In genomic region chr1:127507042-127507650, GRCm38 (mm10) we compare ENCODE assay signal across 13 mouse cellular contexts.
DNase-seq lines count a peak whose midpoint lies in the region; ATAC-seq lines count a peak whose summit lies in the region.
"Had no signal": no experiment of that assay in that cellular context is flagged by ENCODE, and none has a peak within 500 bp of the region (broad histone marks: within the 10 kb centered on the region; RNA-seq: fewer than 3 reads in every experiment).

No protein-coding gene starts in this region.

- H3K9me3 ChIP-seq in forebrain, embryonic 12.5 days: no peaks in the 10 kb centered on the region
- no peaks in the 10 kb centered on the region for H3K9me3 ChIP-seq in forebrain, embryonic 15.5 days
- H3K9me3 ChIP-seq in midbrain, embryonic 14.5 days (ENCODE audit: control insufficient read depth, low read length): no peaks in the 10 kb centered on the region
- H3K9me3 ChIP-seq: stomach, embryonic 15.5 days had no signal

- 70% methylated on average over 10 of the region's 10 CpGs for WGBS in forebrain, embryonic 12.5 days
- WGBS in forebrain, embryonic 15.5 days: 59% methylated on average over 10 of the region's 10 CpGs
- WGBS in midbrain, embryonic 14.5 days: 52% methylated on average over 10 of the region's 10 CpGs

- H3K4me1 ChIP-seq in forebrain, embryonic 12.5 days: peaks cover 11% of the 10 kb centered on the region
- H3K4me1 ChIP-seq in forebrain, embryonic 15.5 days: peaks cover 11% of the 10 kb centered on the region; the same call in 1 of the 2 replicates
- H3K4me1 ChIP-seq in midbrain, embryonic 14.5 days (ENCODE audit: control insufficient read depth, insufficient read depth, low read length): peaks cover 22% of the 10 kb centered on the region
- H3K4me1 ChIP-seq: stomach, embryonic 15.5 days had no signal

- H3K4me2 ChIP-seq in forebrain, embryonic 12.5 days: no peak overlapping the region
- H3K4me2 ChIP-seq in forebrain, embryonic 15.5 days (replicated peaks): no peak overlapping the region
- H3K4me2 ChIP-seq in midbrain, embryonic 14.5 days (ENCODE audit: low read length): no peak overlapping the region
- H3K4me2 ChIP-seq: stomach, embryonic 15.5 days had no signal

- DNase-seq in ZHBTc4 (ENCODE audit: low read depth, low spot score): peak; percentile 83
- DNase-seq in cerebellum, postnatal 25 days: peak; percentile 76 to 85
- DNase-seq in midbrain, embryonic 14.5 days: no peak
- no peak for DNase-seq in MN1 (ENCODE audit: low spot score)
- DNase-seq in kidney, postnatal 25 days: no peak
- no peak for DNase-seq in adrenal gland, adult 2 months
- DNase-seq: heart, adult 18-20 months; heart, postnatal 10 days; kidney, adult 11 months; thymus, postnatal 36 days had no signal

- no peaks in the 10 kb centered on the region for H3K36me3 ChIP-seq in forebrain, embryonic 12.5 days (replicated peaks)
- no peaks in the 10 kb centered on the region for H3K36me3 ChIP-seq in forebrain, embryonic 15.5 days
- no peaks in the 10 kb centered on the region for H3K36me3 ChIP-seq in midbrain, embryonic 14.5 days (ENCODE audit: control insufficient read depth, insufficient read depth, low read length)
- H3K36me3 ChIP-seq: stomach, embryonic 15.5 days had no signal

- H3K27ac ChIP-seq in forebrain, embryonic 12.5 days: peak overlapping the region; percentile 64
- H3K27ac ChIP-seq in forebrain, embryonic 15.5 days (replicated peaks): no peak overlapping the region
- H3K27ac ChIP-seq in midbrain, embryonic 14.5 days (replicated peaks; ENCODE audit: low read depth, low read length): peak overlapping the region; percentile 75
- H3K27ac ChIP-seq: stomach, embryonic 15.5 days had no signal

- H3K9ac ChIP-seq in forebrain, embryonic 12.5 days: no peak overlapping the region
- no peak overlapping the region for H3K9ac ChIP-seq in forebrain, embryonic 15.5 days (replicated peaks)
- no peak overlapping the region for H3K9ac ChIP-seq in midbrain, embryonic 14.5 days (replicated peaks; ENCODE audit: low read length)
- H3K9ac ChIP-seq: stomach, embryonic 15.5 days had no signal

- H3K4me3 ChIP-seq in forebrain, embryonic 12.5 days (replicated peaks): no peak overlapping the region
- H3K4me3 ChIP-seq in forebrain, embryonic 15.5 days: no peak overlapping the region
- no peak overlapping the region for H3K4me3 ChIP-seq in midbrain, embryonic 14.5 days (replicated peaks; ENCODE audit: low read depth, low read length)
- H3K4me3 ChIP-seq: stomach, embryonic 15.5 days had no signal

- no peak for ATAC-seq in forebrain, embryonic 12.5 days (ENCODE audit: low FRiP score)
- ATAC-seq in forebrain, embryonic 15.5 days (replicated peaks): no peak
- no peak for ATAC-seq in midbrain, embryonic 14.5 days (ENCODE audit: low FRiP score, low TSS enrichment)

- H3K27me3 ChIP-seq in forebrain, embryonic 12.5 days: 0 out of 2 replicates have a peak, but pooled peaks cover 4% of the 10 kb centered on the region
- H3K27me3 ChIP-seq in forebrain, embryonic 15.5 days: no peaks in the 10 kb centered on the region
- no peaks in the 10 kb centered on the region for H3K27me3 ChIP-seq in midbrain, embryonic 14.5 days (ENCODE audit: control insufficient read depth, insufficient read depth, low read length)
- H3K27me3 ChIP-seq: stomach, embryonic 15.5 days had no signal

Comparison
In these comparisons a context has a peak if more than half of its experiments do, and no peak if none do; other contexts are left out.
1. DNase-seq: peak in ZHBTc4 (single experiment) and cerebellum, postnatal 25 days (2 of 2); none in midbrain, embryonic 14.5 days (single experiment), MN1 (single experiment), kidney, postnatal 25 days (0 of 2) and adrenal gland, adult 2 months (single experiment).